Comparison of ENCODE assay signal across 10 mouse cellular contexts in the genomic region with DNA sequence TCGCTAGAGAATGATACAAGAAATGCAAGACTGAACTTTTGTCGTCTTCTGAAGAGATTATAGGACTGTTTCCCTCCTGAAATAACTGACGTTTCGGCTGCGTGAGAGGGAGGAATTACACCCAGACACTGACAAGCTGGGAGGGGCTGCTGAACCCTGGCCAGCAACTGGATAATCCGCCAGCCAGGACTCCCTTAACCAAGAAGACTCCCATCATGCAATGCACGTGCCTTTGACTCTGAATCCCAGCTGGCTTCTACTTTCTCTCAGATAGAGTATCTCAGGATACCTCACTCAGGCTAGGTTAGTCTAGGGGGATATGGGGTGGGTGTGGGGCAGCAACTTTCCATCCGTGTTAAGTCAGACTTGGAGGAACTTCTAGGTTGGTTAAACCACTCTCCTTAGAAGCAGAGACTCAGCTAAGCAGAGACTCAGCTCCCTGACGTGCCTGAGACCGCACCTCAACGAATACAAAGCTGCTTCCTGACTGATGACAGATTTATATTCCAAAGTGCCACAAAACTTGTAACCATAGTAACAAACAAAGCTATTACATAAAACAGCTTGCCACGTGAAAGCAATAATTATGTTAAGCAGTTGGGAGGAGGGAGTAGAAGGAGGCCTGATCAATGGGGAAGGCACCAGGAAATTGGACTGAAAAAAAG.
DNase-seq lines count a peak whose midpoint lies in the region; ATAC-seq and TF ChIP-seq lines count a peak whose summit lies in the region.
"Had no signal": no experiment of that assay in that cellular context is flagged by ENCODE, and none has a peak within 500 bp of the region (broad histone marks: within the 10 kb centered on the region; RNA-seq: fewer than 3 reads in every experiment).

No protein-coding gene starts in this region.

- no peak for TF ChIP-seq EP300 in heart, adult 2 months (IDR thresholded peaks at IDR 0.05; ENCODE audit: insufficient read depth, low read depth, low read length)

- H3K79me2 ChIP-seq in heart, adult 2 months (replicated peaks; ENCODE audit: control insufficient read depth, insufficient read depth, low read length), result peaks cover 1% of the 10 kb centered on the region; the same call in 1 of the 2 replicates

- H3K36me3 ChIP-seq in heart, adult 2 months (ENCODE audit: control insufficient read depth, insufficient read depth, low read length), result no peaks in the 10 kb centered on the region
- no peaks in the 10 kb centered on the region for H3K36me3 ChIP-seq in heart, embryonic 10.5 days
- H3K36me3 ChIP-seq: embryonic facial prominence, embryonic 12.5 days; neural tube, embryonic 15.5 days had no signal

- no peak for TF ChIP-seq POLR2A in heart, adult 2 months (IDR thresholded peaks at IDR 0.05; ENCODE audit: insufficient read depth, low read depth, low read length)

- no peak for TF ChIP-seq CTCF in heart, adult 2 months (IDR thresholded peaks at IDR 0.05)
- no peak for TF ChIP-seq CTCF in gastrocnemius, adult 2 months (IDR thresholded peaks at IDR 0.05)

- intact Hi-C loops in heart, adult 2 months (cut with DNase I), result loop anchor here (5.0 to 10.0 kb wide), 2 partner anchors 124 to 408 kb away; no protein-coding TSS in a partner anchor
- intact Hi-C loops in gastrocnemius, adult 2 months (cut with DNase I), result loop anchor here (5.0 to 10.0 kb wide), 3 partner anchors 96 to 408 kb away; no protein-coding TSS in a partner anchor

- H3K4me3 ChIP-seq in heart, adult 2 months, result no peak overlapping the region
- no peak overlapping the region for H3K4me3 ChIP-seq in heart, embryonic 10.5 days
- no peak overlapping the region for H3K4me3 ChIP-seq in gastrocnemius, adult 2 months
- H3K4me3 ChIP-seq: embryonic facial prominence, embryonic 12.5 days; neural tube, embryonic 15.5 days had no signal

- no peaks in the 10 kb centered on the region for H3K9me3 ChIP-seq in heart, embryonic 10.5 days
- H3K9me3 ChIP-seq: embryonic facial prominence, embryonic 12.5 days; neural tube, embryonic 15.5 days had no signal

- H3K27ac ChIP-seq in heart, adult 2 months, result no peak overlapping the region
- no peak overlapping the region for H3K27ac ChIP-seq in heart, embryonic 10.5 days
- peak overlapping the region; percentile 31; the same call in 1 of the 2 replicates for H3K27ac ChIP-seq in gastrocnemius, adult 2 months
- H3K27ac ChIP-seq: embryonic facial prominence, embryonic 12.5 days; neural tube, embryonic 15.5 days had no signal

- no peaks in the 10 kb centered on the region for H3K27me3 ChIP-seq in heart, adult 2 months (ENCODE audit: control insufficient read depth, insufficient read depth, low read length)
- no peaks in the 10 kb centered on the region for H3K27me3 ChIP-seq in heart, embryonic 10.5 days (ENCODE audit: insufficient read depth, poor library complexity, severe bottlenecking)
- H3K27me3 ChIP-seq: embryonic facial prominence, embryonic 12.5 days had no signal

- peak; percentile 41 to 49 for DNase-seq in heart, adult 2 months
- no peak for DNase-seq in heart, embryonic 10.5 days (ENCODE audit: low spot score)
- peak; percentile 63 for DNase-seq in gastrocnemius, adult 2 months
- peak; percentile 29 for DNase-seq in kidney, postnatal 10 days
- peak; percentile 28 for DNase-seq in naive thymus-derived CD4-positive, alpha-beta T cell, adult 2 months (ENCODE audit: low read depth)
- DNase-seq in Muller cell, postnatal 12 days (ENCODE audit: inconsistent ontology term), result no peak
- DNase-seq in neural tube, embryonic 10.5 days (ENCODE audit: extremely low spot score, low spot score), result no peak

- peaks cover 2% of the 10 kb centered on the region for H3K4me1 ChIP-seq in heart, adult 2 months (ENCODE audit: control insufficient read depth, insufficient read depth, low read length)
- H3K4me1 ChIP-seq in heart, embryonic 10.5 days, result no peaks in the 10 kb centered on the region

- 38% methylated on average over 12 of the region's 12 CpGs for WGBS in heart, adult 2 months
- WGBS in heart, embryonic 10.5 days, result 59% methylated on average over 12 of the region's 12 CpGs

- no peak for ATAC-seq in megakaryocyte, adult 5-6 weeks (ENCODE audit: poor library complexity, severe bottlenecking)

- H3K9ac ChIP-seq in heart, adult 2 months (ENCODE audit: low read depth, low read length), result peak overlapping the region; percentile 16; the same call in 1 of the 2 replicates
- H3K9ac ChIP-seq: embryonic facial prominence, embryonic 12.5 days; neural tube, embryonic 15.5 days had no signal

Comparison
In these comparisons a context has a peak if more than half of its experiments do, and no peak if none do; other contexts are left out.
1. DNase-seq: peak in heart, adult 2 months (2 of 2), gastrocnemius, adult 2 months (single experiment), kidney, postnatal 10 days (single experiment) and naive thymus-derived CD4-positive, alpha-beta T cell, adult 2 months (single experiment); none in heart, embryonic 10.5 days (single experiment), Muller cell, postnatal 12 days (single experiment) and neural tube, embryonic 10.5 days (single experiment).